Mouse (Mus musculus) megakaryocyte, embryonic 14.5 days (primary cell): Measurements from ENCODE around the gene F830045P16Rik.

Experiments used
- FLI1 ChIP-seq: IDR thresholded peaks from 2 replicates; pipeline ENCODE4 v1.6.1; 2012; ENCODE audit warnings: low read length, inconsistent platforms, mixed read lengths
- GATA1 ChIP-seq: IDR thresholded peaks from 3 replicates; pipeline ENCODE4 v1.6.1; 2012; ENCODE audit warnings: mixed read lengths, low read length, inconsistent platforms, borderline replicate concordance

- no peak for TF ChIP-seq GATA1
- no peak for TF ChIP-seq FLI1
Observed at GRCm38 (mm10) chr2:129540036-129540435, 3.6 kb upstream of the F830045P16Rik start.
